In genomic region chr6:144343338-144343737, GRCm38 (mm10) we compare ENCODE assay signal across 8 mouse cellular contexts.
A peak's percentile ranks its signal among the peaks of the same experiment; 100 is the strongest.
DNase-seq lines count a peak whose midpoint lies in the region; ATAC-seq lines count a peak whose summit lies in the region.
"Had no signal": no experiment of that assay in that cellular context is flagged by ENCODE, and none has a peak within 500 bp of the region (broad histone marks: within the 10 kb centered on the region; RNA-seq: fewer than 3 reads in every experiment).

No protein-coding gene starts in this region.

- peak; percentile 52; the same call in 1 of the 2 replicates for ATAC-seq in hindbrain, embryonic 16.5 days
- ATAC-seq in hindbrain, embryonic 11.5 days (ENCODE audit: low FRiP score): no peak
- ATAC-seq: Patski had no signal

- no peak for DNase-seq in hindbrain, embryonic 11.5 days (ENCODE audit: low spot score)
- DNase-seq in brain, adult 2 months (ENCODE audit: low read depth, low spot score): peak; percentile 40
- DNase-seq in cerebellum, adult 18-20 months: peak; percentile 12 to 23
- peak; percentile 19 to 40 for DNase-seq in layer of hippocampus, adult 8-10 months (ENCODE audit: low spot score in 2 of 2)
- no peak for DNase-seq in T-cell, adult 2 months (ENCODE audit: low spot score)
- DNase-seq in liver: no peak

- H3K4me2 ChIP-seq in hindbrain, embryonic 16.5 days (ENCODE audit: low read length): peak overlapping the region; percentile 8; the same call in 1 of the 2 replicates
- H3K4me2 ChIP-seq in hindbrain, embryonic 11.5 days (replicated peaks; ENCODE audit: low read depth, low read length): no peak overlapping the region

- 51% methylated on average over 11 of the region's 11 CpGs for whole genome bisulfite sequencing in hindbrain, embryonic 16.5 days
- 78% methylated on average over 11 of the region's 11 CpGs for WGBS in hindbrain, embryonic 11.5 days

- no peaks in the 10 kb centered on the region for H3K36me3 ChIP-seq in hindbrain, embryonic 16.5 days (ENCODE audit: control insufficient read depth, insufficient read depth, low read length)
- no peaks in the 10 kb centered on the region for H3K36me3 ChIP-seq in hindbrain, embryonic 11.5 days (ENCODE audit: control insufficient read depth, insufficient read depth, low read length)

- no peaks in the 10 kb centered on the region for H3K27me3 ChIP-seq in hindbrain, embryonic 16.5 days (replicated peaks; ENCODE audit: control insufficient read depth, insufficient read depth, low read length)
- H3K27me3 ChIP-seq in hindbrain, embryonic 11.5 days (ENCODE audit: control insufficient read depth, insufficient read depth, low read length): no peaks in the 10 kb centered on the region
- H3K27me3 ChIP-seq: Patski had no signal

- peaks cover 4% of the 10 kb centered on the region for H3K9me3 ChIP-seq in hindbrain, embryonic 16.5 days (ENCODE audit: control insufficient read depth, low read length)
- peaks cover 3% of the 10 kb centered on the region; the same call in 1 of the 2 replicates for H3K9me3 ChIP-seq in hindbrain, embryonic 11.5 days (ENCODE audit: control insufficient read depth, low read length)

- H3K4me3 ChIP-seq in hindbrain, embryonic 16.5 days (ENCODE audit: low read length): no peak overlapping the region
- no peak overlapping the region for H3K4me3 ChIP-seq in hindbrain, embryonic 11.5 days (ENCODE audit: low read depth, low read length)

- H3K4me1 ChIP-seq in hindbrain, embryonic 16.5 days (ENCODE audit: control insufficient read depth, insufficient read depth, low read depth, low read length): no peaks in the 10 kb centered on the region
- H3K4me1 ChIP-seq in hindbrain, embryonic 11.5 days (replicated peaks; ENCODE audit: control insufficient read depth, insufficient read depth, low read length): no peaks in the 10 kb centered on the region

- no peak overlapping the region for H3K9ac ChIP-seq in hindbrain, embryonic 16.5 days (ENCODE audit: low read depth, low read length)
- no peak overlapping the region for H3K9ac ChIP-seq in hindbrain, embryonic 11.5 days (ENCODE audit: low read depth, low read length)

- H3K27ac ChIP-seq in hindbrain, embryonic 16.5 days (ENCODE audit: low read depth, low read length): no peak overlapping the region
- H3K27ac ChIP-seq in hindbrain, embryonic 11.5 days (ENCODE audit: low read depth, low read length): no peak overlapping the region

Comparison
In these comparisons a context has a peak if more than half of its experiments do, and no peak if none do; other contexts are left out.
1. DNase-seq: peak in brain, adult 2 months (single experiment), cerebellum, adult 18-20 months (2 of 2) and layer of hippocampus, adult 8-10 months (2 of 2); none in hindbrain, embryonic 11.5 days (single experiment), T-cell, adult 2 months (single experiment) and liver (single experiment).